Mouse (Mus musculus) gastrocnemius, postnatal 36 days (tissue): ENCODE measurements at regions not wholly inside any gene's neighbourhood (a gene's known extent, or its start where the extent isn't known, plus 50 kb on each side); places are given as distances from the start of the nearest gene placed in this dataset.
"Not testable (repeated sequence)": the region's sequence is repeated elsewhere in the genome, so short reads cannot be mapped to it uniquely, and the experiment has no call there.

Source experiments
- DNase-seq, 2 experiments: peaks; one replicate each; pipeline ENCODE4 v3.0.0; 2022
- intact Hi-C: fragments of 180-260 bp; cut with DNase I; formaldehyde crosslinking; loops from one replicate; pipeline ENCODE4 v1.15.1; 2025

GRCm38 (mm10) chr10:22556401-22556800 lies 88.4 kb upstream of the Slc2a12 start:
- DNase-seq, intact Hi-C loops: not testable (repeated sequence)

DNA sequence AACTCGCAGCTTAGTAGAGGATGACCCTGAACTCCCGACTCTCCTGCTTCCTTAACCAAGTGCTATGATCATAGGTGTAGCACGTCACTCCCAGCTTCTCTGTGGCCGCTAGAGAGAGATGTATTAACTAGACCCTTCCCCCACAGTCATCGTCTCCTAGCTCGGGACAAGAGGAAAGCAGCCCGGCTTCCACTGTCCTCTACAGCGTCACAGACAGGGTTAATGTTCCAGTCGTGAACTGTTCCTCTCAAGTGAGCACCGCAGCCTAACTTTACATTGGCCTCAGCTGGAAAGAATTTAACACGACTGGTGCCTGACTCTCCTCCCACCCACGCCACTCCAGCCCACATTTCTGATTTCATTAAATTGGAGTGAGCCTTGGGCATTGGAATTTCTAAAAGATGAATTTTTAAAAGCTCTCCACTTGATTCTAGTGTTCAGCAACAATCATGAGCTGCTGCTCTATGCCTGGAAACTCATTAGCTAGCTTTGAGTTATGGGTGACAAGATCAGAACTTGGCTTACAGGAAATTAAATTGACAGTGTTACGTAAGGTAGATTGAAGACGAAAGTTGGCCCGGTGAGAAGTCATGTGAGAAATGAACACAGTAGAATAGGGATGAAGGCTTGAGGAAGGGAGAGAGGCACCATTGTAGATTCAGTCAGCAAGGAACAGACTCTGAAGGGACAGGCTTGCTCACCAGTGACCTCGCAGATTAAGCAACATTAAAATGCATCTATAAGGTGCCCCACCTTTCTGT lies 75.4 kb upstream of the Slc2a12 start:
- not testable (repeated sequence) for DNase-seq
- intact Hi-C loops, result loop anchor here (5.0 kb wide), 1 partner anchor 77 kb away; no protein-coding TSS in a partner anchor

GRCm38 (mm10) chr10:22574048-22574447 lies 70.8 kb upstream of the Slc2a12 start:
- intact Hi-C loops, result loop anchor here (5.0 kb wide), 1 partner anchor 82 kb away; no protein-coding TSS in a partner anchor
- not testable (repeated sequence) for DNase-seq

DNA sequence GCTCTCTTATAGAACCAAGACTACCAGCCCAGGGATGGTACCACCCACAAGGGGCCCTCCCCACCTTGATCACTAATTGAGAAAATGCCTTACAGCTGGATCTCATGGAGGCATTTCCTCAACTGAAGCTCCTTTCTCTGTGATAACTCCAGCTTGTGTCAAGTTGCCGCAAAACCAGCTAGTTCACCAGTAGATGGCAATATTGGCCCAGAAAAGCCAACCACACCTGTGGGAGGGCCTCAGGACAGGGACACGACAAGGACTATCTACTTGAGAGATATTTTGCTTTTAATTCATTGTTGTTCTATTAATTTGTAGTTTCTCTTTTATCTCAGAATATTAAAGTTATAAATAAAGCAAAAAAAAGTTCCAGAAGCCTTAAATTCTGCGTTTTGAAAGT lies 65.4 kb upstream of the Slc2a12 start:
- intact Hi-C loops, result loop anchor here (2.0 to 5.0 kb wide), 4 partner anchors 99 to 547 kb away; no protein-coding TSS in a partner anchor
- DNase-seq, result not testable (repeated sequence)

DNA sequence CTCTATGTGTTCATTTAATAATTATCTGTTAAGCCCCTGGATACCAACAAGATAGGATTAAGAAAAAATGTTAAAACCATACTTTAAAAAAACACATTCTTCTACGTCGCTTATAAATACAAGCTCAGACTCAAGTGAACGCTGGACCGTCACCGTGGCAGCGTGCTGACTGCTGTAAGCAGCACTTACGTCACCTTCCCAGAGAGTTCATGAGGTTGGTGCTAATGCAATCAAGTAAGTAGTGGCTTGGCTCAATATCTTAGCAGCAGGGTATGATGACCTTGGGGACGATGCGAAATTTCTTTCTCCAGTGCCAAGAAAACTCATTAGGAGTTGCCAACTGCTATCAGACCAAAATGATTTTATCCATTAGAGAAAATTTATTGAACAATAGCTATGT lies 63.5 kb upstream of the Slc2a12 start:
- DNase-seq, intact Hi-C loops: not testable (repeated sequence)

- not testable (repeated sequence) for DNase-seq
- intact Hi-C loops, result loop anchor here (2.0 kb wide), 1 partner anchor 109 kb away; no protein-coding TSS in a partner anchor
These were observed 61.5 kb upstream of the Slc2a12 start for GRCm38 (mm10) chr10:22583306-22583705.

GRCm38 (mm10) chr10:22588587-22588986 lies 56.2 kb upstream of the Slc2a12 start:
- DNase-seq, intact Hi-C loops: not testable (repeated sequence)

- intact Hi-C loops, DNase-seq: not testable (repeated sequence)
These were observed 53.1 kb upstream of the Slc2a12 start for GRCm38 (mm10) chr10:22591664-22592063.

- DNase-seq, intact Hi-C loops: not testable (repeated sequence)
These were observed 52.6 kb upstream of the Slc2a12 start for GRCm38 (mm10) chr10:22592189-22592603.

DNA sequence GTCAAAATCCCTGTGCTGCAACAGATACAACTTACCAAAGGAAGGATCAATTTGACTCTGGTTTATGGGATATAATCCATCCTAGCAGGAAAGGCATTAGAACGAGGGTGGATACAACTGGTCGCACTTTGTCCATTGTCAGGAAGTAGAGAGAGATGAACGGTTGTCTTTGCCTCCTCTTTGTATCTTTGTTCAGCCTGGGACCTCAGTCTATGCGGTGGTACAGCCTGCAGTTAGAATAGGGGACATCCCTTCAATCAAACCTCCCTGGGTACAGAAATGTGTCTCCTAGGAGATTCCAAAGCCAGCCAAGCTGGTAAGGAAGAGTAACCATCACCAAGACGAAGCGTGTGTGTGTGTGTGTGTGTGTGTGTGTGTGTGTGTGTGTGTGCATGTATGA lies 52.1 kb upstream of the Slc2a12 start:
- intact Hi-C loops, result loop anchor here (1.0 kb wide), 1 partner anchor 25 kb away; no protein-coding TSS in a partner anchor
- DNase-seq, result not testable (repeated sequence)
